Mouse (Mus musculus): ENCODE results near the gene Pet100. TPM values are rescaled to one million over a fixed set of nuclear protein-coding genes. Genes with fewer than 3 reads are reported as not detected.

The Pet100 gene
- total RNA-seq (2023) = 100 to 1,000 TPM; 117 to 126 TPM

DNA sequence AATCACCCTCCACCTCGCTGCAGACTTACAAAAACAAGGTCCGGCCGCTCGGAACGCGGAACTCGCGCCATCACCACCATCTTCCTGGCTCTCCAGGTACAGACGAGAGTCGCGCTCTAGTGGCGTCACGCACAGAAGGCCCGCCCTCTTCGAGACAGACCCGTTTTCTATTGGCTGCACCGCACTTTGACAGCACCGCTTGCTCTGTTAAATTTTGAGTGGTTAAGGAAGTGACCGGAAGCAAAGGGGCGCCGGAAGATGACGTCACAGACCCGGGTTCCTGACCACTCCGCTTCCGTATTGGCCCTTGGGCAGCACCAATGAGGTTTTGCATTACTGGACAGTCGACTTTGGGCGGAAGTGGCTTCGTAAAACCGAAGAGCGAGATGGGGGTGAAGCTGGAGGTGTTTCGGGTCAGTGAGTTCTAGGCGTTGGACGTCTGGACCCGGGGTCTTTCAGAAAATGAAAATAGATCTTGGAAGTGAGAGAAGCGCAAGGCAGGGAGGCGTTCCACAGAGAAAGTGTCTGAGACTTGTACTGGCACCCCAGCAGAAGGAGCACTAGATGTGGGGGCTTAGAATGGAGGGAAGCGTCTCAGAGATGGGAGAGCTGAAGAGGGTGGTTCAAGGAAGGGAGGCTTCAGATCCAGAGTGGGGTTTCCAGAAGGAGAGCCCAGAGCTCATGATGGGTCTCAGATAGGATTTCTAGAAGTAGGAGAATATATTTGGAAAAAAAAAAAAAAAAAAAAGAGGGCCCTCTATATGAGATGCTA, at the start of gene Pet100, which contains the start of gene Xab2:
TSS of gene Pet100 (plus strand) at position 350 of the 772 bp plus-strand sequence.
TSS of gene Xab2 (minus strand) at position 118 of the 772 bp plus-strand sequence.

DNA sequence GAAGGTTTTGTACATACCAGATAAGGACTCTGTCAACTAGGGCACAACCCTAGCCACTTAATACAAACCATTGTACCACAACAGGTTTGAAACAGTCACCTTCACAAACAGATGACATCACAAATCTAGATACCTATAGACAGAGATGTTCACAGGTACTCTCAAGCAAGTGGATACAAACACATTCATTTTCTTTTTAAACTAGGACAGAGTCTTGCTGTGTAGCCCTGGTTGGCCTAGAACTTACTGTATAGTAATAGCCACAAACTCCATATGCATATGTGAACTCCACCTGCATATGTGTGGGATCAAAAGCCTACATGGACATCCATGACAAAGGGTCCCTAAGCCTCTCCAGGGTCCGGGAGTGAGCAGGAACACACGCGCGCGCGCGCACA, 34.4 kb upstream of the Pet100 start, which contains the start of gene Camsap3:
TSS of gene Camsap3 (plus strand) at position 301 of the 398 bp plus-strand sequence.

DNA sequence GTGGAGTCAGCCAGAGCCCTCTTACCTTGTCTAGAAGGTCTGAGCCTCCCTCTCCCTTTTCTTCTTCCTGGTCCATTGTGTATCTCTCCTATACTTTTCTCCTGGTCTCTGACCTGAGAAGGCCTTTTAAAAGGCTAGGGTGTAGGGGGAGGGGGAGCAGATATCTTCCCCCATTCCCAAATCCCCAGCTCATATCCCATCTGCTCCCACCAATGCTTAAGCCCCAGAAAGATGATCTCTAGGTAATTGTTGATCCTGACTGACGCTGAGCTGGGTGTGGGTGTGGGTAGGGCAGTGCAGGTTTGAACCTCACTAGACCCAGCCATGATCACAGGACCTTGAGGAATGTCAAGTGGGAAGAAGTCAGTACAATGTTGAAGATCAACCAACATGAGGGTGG, 4.1 kb downstream of the Pet100 start, which contains the start of gene Pcp2:
TSS of gene Pcp2 (minus strand) at position 101 of the 400 bp plus-strand sequence.

DNA sequence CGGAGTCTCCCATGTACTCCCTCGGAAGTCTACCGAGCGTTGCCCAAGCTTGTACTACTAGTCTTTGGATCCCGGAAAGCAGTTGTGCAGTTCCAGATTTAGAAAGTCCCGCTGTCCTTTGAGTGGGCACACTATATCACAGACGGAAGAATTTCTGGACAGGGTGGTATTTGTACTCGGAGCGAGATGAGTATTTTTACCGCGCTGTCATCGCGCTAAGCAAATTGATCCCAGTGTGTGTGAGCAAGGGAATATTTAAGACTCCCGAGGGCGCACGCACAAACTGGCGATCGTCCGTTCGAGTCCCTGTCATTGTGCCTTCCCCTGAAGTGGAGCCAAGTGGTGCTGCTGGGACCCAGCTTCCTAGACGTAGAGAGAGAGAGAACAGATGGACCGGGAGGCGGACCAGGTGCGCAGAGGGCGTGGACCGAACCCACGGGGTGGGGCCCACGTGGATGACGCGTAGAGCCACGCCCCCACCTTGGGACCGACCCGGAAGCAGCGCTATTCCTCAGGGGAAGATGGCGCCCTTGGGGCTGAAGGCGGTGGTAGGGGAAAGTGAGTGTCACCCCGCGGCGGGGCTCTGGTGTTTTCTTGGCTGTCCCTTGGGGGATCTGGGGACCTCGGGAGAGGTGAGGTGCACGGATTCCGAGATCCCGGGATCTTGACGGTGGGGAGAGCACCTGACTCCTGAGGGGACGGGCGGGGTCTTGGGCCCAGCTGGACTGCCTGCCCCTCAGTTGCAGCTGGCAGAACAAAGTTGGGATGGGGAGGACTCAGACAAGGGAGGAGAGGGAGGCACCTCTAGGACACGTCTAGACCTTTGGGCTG, 9.5 kb downstream of the Pet100 start, which contains the start of gene Stxbp2:
TSS of gene Stxbp2 (plus strand) at position 309 of the 831 bp plus-strand sequence.

DNA sequence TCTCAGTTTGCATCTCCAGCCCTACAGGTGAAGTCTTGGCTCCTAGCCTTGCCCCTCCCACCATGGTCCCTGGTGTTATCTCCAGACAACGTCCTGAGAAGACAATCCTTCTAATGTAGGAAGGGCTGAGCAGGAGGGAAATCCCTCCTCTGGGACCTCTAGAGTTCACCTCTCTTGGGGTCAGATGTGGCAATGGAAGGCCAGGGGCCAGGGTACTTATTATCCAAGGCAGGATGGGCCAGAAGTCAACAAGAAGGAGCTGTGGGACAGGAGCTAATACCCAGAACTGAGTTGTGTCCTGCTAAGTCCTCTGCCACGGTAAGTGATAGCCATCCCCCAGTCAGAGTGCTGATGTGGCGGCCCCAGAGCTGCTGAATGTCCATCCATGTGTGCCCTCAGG, 34.2 kb downstream of the Pet100 start, which contains the start of gene Retn:
TSS of gene Retn (plus strand) at position 245 of the 400 bp plus-strand sequence.

DNA sequence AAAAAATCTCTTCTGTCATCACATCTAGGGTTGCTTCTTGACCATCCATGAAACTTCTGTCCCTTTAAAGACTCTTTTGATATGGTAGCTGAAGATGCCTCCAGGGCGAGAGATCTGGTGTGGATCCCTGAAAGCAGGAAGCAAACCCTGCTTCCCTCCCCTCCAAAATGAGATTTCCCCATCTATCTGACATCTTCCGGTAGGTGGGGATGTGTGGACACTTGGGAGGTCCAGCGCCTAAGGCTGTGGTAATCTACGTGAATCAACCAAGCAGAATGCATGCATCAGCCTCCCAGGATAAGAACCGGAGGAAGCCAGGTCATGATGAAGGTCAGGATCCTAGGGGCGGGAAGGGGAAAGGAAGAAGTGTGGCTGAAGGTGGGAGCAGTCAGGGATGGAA, 44.2 kb downstream of the Pet100 start, which contains the start of gene Mcemp1:
TSS of gene Mcemp1 (plus strand) at position 248 of the 400 bp plus-strand sequence.

DNA sequence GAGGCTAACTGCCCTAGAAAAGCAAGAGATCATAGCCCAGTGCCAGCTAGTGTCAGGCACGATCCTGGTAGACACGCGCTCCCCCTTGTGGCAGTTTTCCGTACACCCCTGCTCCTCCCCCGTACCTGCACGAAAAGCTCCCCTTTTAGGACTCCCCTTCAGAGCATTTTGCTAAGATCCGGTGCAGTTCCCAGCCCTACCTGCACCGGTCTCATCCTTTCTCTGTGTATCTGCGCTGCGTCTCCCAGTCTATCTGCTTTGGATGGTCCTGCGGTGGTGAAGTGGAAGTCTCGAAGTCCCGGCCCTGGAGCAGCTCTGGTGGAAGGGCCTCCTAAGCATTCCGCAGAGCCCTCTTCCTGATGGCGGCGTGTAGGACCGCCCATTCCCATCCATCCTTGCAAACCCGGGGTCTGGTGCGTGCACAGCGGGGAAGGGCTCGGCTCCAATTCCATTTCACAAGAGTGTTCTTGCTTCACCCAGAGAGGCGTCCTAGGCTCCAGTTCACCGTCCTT, 50.7 kb downstream of the Pet100 start, which contains the start of gene Fcor:
TSS of gene Fcor (minus strand) at position 383 of the 512 bp plus-strand sequence.

Other genes with a start within 250 kb of the Pet100 start
- gene Arhgef18, start 228.5 kb upstream of the Pet100 start, total RNA-seq (2023) = 100 to 1,000 TPM; 102 to 114 TPM
- under 1 TPM; 0.27 to 0.66 TPM for gene Pex11g, start 153.9 kb upstream of the Pet100 start, total RNA-seq (2023)
- 1 to 10 TPM in 1 of 2 experiments, under 1 TPM in 1; 0.71 to 1.2 TPM for gene Tex45, start 150.7 kb upstream of the Pet100 start, total RNA-seq (2023)
- 1 to 10 TPM; 3.3 to 4.2 TPM for gene Zfp358, start 128.4 kb upstream of the Pet100 start, total RNA-seq (2023)
- gene Mcoln1, start 121.1 kb upstream of the Pet100 start, total RNA-seq (2023) = 10 to 100 TPM; 27.4 to 35.4 TPM
- 10 to 100 TPM; 21.9 to 29.6 TPM for gene Pnpla6, start 106.2 kb upstream of the Pet100 start, total RNA-seq (2023)
- gene C330021F23Rik, start 53.6 kb upstream of the Pet100 start, total RNA-seq (2023) = not detected
- not detected for gene Camsap3, start 34.3 kb upstream of the Pet100 start, total RNA-seq (2023)
- 10 to 100 TPM; 41.2 to 47.3 TPM for gene Xab2, start 232 bp upstream of the Pet100 start, total RNA-seq (2023)
- gene Pcp2, start 4.0 kb downstream of the Pet100 start, total RNA-seq (2023) = not detected
- gene Stxbp2, start 9.4 kb downstream of the Pet100 start, total RNA-seq (2023) = 100 to 1,000 TPM; 351 TPM
- gene Retn, start 34.2 kb downstream of the Pet100 start, total RNA-seq (2023) = 1 to 10 TPM in 1 of 2 experiments, under 1 TPM in 1; 0.71 to 1.1 TPM
- 100 to 1,000 TPM; 302 to 336 TPM for gene Mcemp1, start 44.2 kb downstream of the Pet100 start, total RNA-seq (2023)
- 1 to 10 TPM; 4.4 to 4.5 TPM for gene Fcor, start 50.8 kb downstream of the Pet100 start, total RNA-seq (2023)
- gene Trappc5, start 54.8 kb downstream of the Pet100 start, total RNA-seq (2023) = 10 to 100 TPM; 11.7 to 15.6 TPM
- gene Fcer2a, start 72.6 kb downstream of the Pet100 start, total RNA-seq (2023) = under 1 TPM; 0.31 to 0.53 TPM
- not detected for gene Clec4g, start 99.1 kb downstream of the Pet100 start, total RNA-seq (2023)
- 1 to 10 TPM; 5.8 to 9.3 TPM for gene Cd209a, start 127.4 kb downstream of the Pet100 start, total RNA-seq (2023)
- not detected for gene Cd209e, start 232.8 kb downstream of the Pet100 start, total RNA-seq (2023)